Mouse (Mus musculus): ENCODE results near the gene Cenpa. TPM values are rescaled to one million over a fixed set of nuclear protein-coding genes. Genes with fewer than 3 reads are reported as not detected.
"Not testable (repeated sequence)": the region's sequence is repeated elsewhere in the genome, so short reads cannot be mapped to it uniquely, and the experiment has no call there.

Cenpa gene
- polyA plus RNA-seq, 1 experiment from 2014 or later = 372 TPM

DNA sequence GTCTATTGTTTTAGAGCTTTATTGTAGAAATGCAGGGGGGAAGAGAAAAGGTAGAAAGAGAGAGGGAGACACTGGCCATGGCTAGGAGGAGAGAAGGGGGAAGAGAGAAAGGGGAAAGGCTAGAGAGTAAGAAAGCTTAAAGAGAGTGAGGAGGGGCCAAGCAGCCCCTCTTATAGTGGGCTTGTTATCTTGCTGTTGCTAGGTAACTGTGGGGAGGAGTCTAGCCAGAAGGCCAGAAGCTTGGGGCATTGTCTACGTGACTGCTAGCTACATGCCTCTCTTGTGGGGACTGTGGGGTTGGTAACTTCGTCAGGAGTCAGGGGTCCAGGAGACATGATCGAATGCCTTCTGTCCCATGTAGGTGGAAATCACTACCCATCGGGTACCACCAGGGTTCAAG lies 34.8 kb downstream of the Cenpa start:
- not testable (repeated sequence) for H3K36me3 ChIP-seq; DNase-seq (ENCODE audit: low spot score); H3K27me3 ChIP-seq (ENCODE audit: insufficient read depth, poor library complexity, severe bottlenecking); H3K9me3 ChIP-seq; H3K4me3 ChIP-seq
- Histone ChIP-seq H3K27ac (peak overlapping the region; percentile 81), H3K4me1 (peaks cover 15% of the 10 kb centered on the region)
- WGBS = 32% methylated on average over 4 of the region's 4 CpGs

DNA sequence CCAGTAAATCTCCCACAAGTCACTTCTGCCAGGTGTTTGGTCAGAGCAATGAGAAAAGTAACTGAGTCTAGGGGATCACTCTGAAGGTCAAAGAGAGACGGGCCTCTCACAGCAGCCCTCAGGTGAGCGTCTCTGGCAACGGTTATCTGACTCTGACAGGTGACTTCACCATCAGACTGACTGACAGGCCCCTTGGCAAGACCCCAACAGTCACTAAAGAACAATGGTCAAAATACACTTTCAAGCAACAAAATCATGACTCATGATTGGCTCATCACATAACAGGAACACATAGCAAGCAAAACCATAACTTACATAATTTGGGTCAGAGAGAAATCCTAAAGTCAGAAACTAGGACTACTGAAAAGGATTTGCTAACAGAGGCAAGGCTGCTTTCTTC lies 35.3 kb downstream of the Cenpa start:
- Histone ChIP-seq H3K27me3 (ENCODE audit: insufficient read depth, poor library complexity, severe bottlenecking) (0 out of 2 replicates have a peak, but pooled peaks cover under 1% of the 10 kb centered on the region), H3K27ac (peak overlapping the region; percentile 81), H3K4me3 (no peak overlapping the region), H3K4me1 (peaks cover 15% of the 10 kb centered on the region), H3K9me3 (no peaks in the 10 kb centered on the region), H3K36me3 (no peaks in the 10 kb centered on the region)
- DNase-seq (ENCODE audit: low spot score) = no peak
- WGBS = 82% methylated on average over 3 of the region's 3 CpGs

DNA sequence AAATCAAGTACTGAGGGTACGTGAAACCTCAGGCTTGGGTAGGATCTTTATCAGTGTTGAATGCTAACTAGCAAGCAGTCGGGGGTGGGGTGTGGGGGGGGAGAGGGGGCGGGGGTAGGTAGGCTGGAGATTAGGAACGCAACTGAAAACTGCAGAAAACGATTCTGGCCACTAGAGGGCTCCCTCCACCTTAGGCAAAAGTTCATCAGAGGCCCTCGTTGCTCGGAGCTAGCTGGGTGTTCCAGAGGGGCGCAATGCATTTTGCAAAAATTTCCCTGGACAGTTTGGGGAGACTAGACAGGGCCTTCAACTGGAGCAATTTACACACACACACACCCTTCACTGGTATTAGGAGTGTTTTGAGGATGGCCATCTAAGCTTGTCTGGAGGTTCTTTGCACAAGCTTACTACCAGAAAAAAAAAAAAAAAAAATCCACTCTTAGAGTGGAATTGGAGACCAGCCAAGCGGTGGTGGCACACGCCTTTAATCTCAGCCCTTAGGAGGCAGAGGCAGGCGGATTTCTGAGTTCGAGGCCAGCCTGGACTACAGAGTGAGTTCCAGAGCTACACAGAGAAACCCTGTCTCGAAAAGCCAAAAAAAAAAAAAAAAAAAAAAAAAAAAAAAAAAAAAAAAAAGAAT lies 43.3 kb downstream of the Cenpa start:
- WGBS = 10% methylated on average over 13 of the region's 13 CpGs
- peak; percentile 86 for DNase-seq (ENCODE audit: low spot score)
- H3K36me3 ChIP-seq = no peaks in the 10 kb centered on the region

GRCm38 (mm10) chr5:30710486-30710885 lies 43.9 kb downstream of the Cenpa start:
- H3K27ac ChIP-seq = no peak overlapping the region
- H3K4me3 ChIP-seq = no peak overlapping the region; the same call in 1 of the 2 replicates
- DNase-seq (ENCODE audit: low spot score) = no peak
- 26% methylated on average over 8 of the region's 8 CpGs for WGBS
- H3K27me3 ChIP-seq (ENCODE audit: insufficient read depth, poor library complexity, severe bottlenecking) = peaks cover 65% of the 10 kb centered on the region
- peaks cover 28% of the 10 kb centered on the region for H3K4me1 ChIP-seq
- H3K36me3 ChIP-seq = no peaks in the 10 kb centered on the region
- no peaks in the 10 kb centered on the region for H3K9me3 ChIP-seq

More for the DNA sequence above, 43.3 kb downstream of the Cenpa start:
- Histone ChIP-seq H3K9me3 (no peaks in the 10 kb centered on the region), H3K4me1 (peaks cover 28% of the 10 kb centered on the region), H3K4me3 (no peak overlapping the region), H3K27me3 (ENCODE audit: insufficient read depth, poor library complexity, severe bottlenecking) (peaks cover 60% of the 10 kb centered on the region), H3K27ac (no peak overlapping the region)

DNA sequence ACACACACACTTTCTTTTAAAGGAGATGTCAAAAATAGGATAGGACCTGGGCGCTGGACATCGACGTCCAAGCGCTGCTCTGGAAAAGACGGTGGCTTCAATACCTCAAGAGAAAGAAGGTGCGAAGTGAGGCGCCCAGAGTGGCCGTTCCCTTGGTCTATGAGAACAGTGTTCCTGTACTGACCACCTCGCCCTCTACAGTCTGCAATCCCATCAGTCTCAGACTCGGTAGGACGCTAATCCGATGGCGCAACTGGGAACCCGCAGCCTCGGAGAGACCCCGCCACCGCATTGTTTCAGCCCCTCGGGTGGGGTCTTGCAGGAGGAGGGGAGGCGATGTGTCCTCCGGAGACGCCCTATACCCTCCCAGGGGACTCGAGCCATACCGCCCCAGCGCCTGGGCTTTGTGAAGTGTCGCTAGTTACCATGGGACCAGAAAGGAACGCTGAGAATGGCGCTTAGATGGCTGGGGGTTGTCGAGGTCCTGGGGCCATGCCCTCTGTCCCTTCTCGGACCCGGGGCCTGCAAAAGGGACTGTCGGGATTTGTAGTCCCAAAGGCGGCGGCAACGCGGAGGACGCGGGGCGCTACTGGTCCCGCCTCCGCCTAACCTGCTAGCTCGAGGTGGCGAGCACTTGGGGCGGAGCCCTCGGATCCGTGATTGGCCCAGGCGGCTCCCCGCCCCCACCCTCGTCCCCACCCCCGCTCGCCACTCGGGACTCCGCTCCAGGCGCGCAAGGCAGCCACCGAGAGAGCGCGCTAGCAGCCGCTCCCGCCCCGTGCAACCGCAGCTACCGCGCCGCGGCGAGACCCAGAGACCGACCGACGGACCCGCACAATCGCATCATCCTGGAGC lies 44.8 kb downstream of the Cenpa start, which contains the start of gene Dpysl5:
Gene Dpysl5, plus strand, starts transcription at position 418 of the 855 bp plus-strand sequence.
- H3K36me3 ChIP-seq = no peaks in the 10 kb centered on the region
- H3K27me3 ChIP-seq (ENCODE audit: insufficient read depth, poor library complexity, severe bottlenecking) = peaks cover 65% of the 10 kb centered on the region
- no peaks in the 10 kb centered on the region for H3K9me3 ChIP-seq
- DNase-seq (ENCODE audit: low spot score) = peak; percentile 92
- WGBS = under 1% methylated on average over 71 of the region's 71 CpGs
- H3K27ac ChIP-seq = peak within 1 kb of the TSS; percentile 83
- H3K4me3 ChIP-seq = peak within 1 kb of the TSS; percentile 70
- H3K4me1 ChIP-seq = peaks cover 28% of the 10 kb centered on the region

GRCm38 (mm10) chr5:30712002-30712390 lies 45.4 kb downstream of the Cenpa start:
- H3K9me3 ChIP-seq = no peaks in the 10 kb centered on the region
- no peak for DNase-seq (ENCODE audit: low spot score)
- no peaks in the 10 kb centered on the region for H3K36me3 ChIP-seq
- peak overlapping the region; percentile 70 for H3K4me3 ChIP-seq
- WGBS = under 1% methylated on average over 14 of the region's 14 CpGs
- peak overlapping the region; percentile 83 for H3K27ac ChIP-seq
- peaks cover 63% of the 10 kb centered on the region for H3K27me3 ChIP-seq (ENCODE audit: insufficient read depth, poor library complexity, severe bottlenecking)
- peaks cover 28% of the 10 kb centered on the region for H3K4me1 ChIP-seq

GRCm38 (mm10) chr5:30712441-30713298 lies 46.1 kb downstream of the Cenpa start:
- under 1% methylated on average over 43 of the region's 43 CpGs for WGBS
- Histone ChIP-seq H3K9me3 (no peaks in the 10 kb centered on the region), H3K4me1 (peaks cover 28% of the 10 kb centered on the region), H3K4me3 (peak overlapping the region; percentile 70), H3K27me3 (ENCODE audit: insufficient read depth, poor library complexity, severe bottlenecking) (peaks cover 62% of the 10 kb centered on the region), H3K36me3 (no peaks in the 10 kb centered on the region), H3K27ac (peak overlapping the region; percentile 83)
- DNase-seq (ENCODE audit: low spot score) = no peak

DNA sequence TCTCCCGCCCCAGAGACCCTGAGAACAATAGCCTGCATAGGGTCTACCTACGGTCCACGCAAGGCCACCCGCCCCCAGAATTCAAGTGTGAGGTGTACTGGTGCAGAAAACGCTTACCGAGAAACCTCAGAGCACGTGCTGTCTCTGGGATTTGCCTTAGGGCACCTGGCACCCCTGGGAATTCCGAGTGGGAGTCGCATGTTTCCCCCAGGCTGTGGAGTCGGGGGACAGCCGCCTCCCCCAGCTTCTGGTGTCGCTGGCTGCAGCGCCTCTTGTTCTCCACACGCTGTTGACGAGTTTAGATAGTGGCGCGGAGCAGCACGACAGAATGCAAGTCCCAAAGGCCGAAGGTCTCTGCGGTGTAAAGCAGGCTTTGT lies 46.7 kb downstream of the Cenpa start:
- Histone ChIP-seq H3K27me3 (ENCODE audit: insufficient read depth, poor library complexity, severe bottlenecking) (peaks cover 61% of the 10 kb centered on the region), H3K27ac (peak overlapping the region; percentile 83), H3K9me3 (no peaks in the 10 kb centered on the region), H3K4me3 (peak overlapping the region; percentile 70), H3K36me3 (no peaks in the 10 kb centered on the region), H3K4me1 (peaks cover 28% of the 10 kb centered on the region)
- no peak for DNase-seq (ENCODE audit: low spot score)
- under 1% methylated on average over 20 of the region's 20 CpGs for WGBS

GRCm38 (mm10) chr5:30713691-30714090 lies 47.1 kb downstream of the Cenpa start:
- Histone ChIP-seq H3K36me3 (no peaks in the 10 kb centered on the region), H3K4me1 (peaks cover 28% of the 10 kb centered on the region), H3K27ac (peak overlapping the region; percentile 83), H3K4me3 (peak overlapping the region; percentile 70), H3K9me3 (no peaks in the 10 kb centered on the region), H3K27me3 (ENCODE audit: insufficient read depth, poor library complexity, severe bottlenecking) (peaks cover 56% of the 10 kb centered on the region)
- DNase-seq (ENCODE audit: low spot score) = no peak
- 24% methylated on average over 11 of the region's 11 CpGs for WGBS

DNA sequence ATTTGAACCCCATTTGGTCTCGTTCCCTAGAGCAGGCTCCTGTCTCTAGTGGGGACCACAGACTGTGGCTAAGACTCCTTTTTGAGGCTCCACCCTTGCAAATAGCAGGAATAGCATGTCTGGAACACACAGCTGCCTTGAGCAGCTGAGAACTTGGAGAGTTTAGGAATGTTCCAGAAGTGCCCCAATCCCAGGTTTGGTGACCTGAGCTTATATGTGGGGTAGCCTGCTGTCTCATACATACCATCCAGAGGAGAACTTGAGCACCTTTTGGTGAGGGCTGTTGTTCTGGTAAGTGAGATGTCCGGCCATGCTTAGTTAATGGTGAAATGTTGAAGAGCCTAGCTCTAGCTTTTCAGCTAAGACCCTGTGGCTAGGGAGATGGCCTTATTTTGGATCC lies 49.7 kb downstream of the Cenpa start:
- no peak for DNase-seq (ENCODE audit: low spot score)
- 91% methylated on average over 2 of the region's 2 CpGs for WGBS
- no peak overlapping the region for H3K27ac ChIP-seq
- peaks cover 40% of the 10 kb centered on the region for H3K27me3 ChIP-seq (ENCODE audit: insufficient read depth, poor library complexity, severe bottlenecking)
- no peak overlapping the region for H3K4me3 ChIP-seq
- H3K36me3 ChIP-seq = no peaks in the 10 kb centered on the region
- H3K4me1 ChIP-seq = peaks cover 23% of the 10 kb centered on the region
- no peaks in the 10 kb centered on the region for H3K9me3 ChIP-seq

GRCm38 (mm10) chr5:30717506-30717905 lies 50.9 kb downstream of the Cenpa start:
- H3K36me3 ChIP-seq = no peaks in the 10 kb centered on the region
- WGBS = 78% methylated on average over 4 of the region's 4 CpGs
- peaks cover 11% of the 10 kb centered on the region for H3K4me1 ChIP-seq

DNA sequence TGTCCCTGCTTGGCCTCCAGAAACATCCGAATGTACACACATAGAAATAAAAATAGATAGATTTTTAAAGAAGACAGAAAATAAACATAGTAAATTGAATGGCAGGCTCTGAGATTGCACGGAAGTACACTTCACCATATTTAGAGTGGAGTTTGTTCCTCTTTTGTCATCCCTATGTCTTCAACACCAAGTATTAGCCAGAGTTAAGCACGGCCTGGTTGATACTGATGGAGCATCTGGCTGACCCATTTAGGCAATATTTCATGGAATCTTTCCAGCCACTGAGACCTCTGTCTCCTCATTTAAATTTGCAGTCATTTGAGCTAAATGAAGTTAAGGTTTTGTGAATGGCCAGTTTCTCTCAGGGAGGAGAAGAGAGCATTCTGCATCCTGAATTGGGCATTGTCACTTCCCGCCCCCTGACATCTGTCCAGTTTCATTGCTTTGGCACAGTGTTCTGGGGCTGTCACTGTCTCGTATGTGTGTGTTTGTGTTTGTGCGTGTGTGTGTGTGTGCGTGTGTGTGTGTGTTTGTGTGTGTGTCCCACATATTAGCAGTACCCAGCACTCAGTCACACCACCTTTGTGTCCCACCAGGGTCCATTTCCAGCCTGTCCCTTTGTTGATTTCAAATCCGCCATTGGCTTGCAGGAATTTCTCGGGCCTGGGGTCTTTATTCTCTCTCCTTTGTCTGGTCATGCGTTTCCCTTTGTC lies 51.6 kb downstream of the Cenpa start:
- whole genome bisulfite sequencing = 81% methylated on average over 10 of the region's 10 CpGs
- no peak overlapping the region for H3K27ac ChIP-seq

More at GRCm38 (mm10) chr5:30717506-30717905, 50.9 kb downstream of the Cenpa start:
- DNase-seq (ENCODE audit: low spot score) = no peak
- peaks cover 28% of the 10 kb centered on the region for H3K27me3 ChIP-seq (ENCODE audit: insufficient read depth, poor library complexity, severe bottlenecking)
- H3K27ac ChIP-seq = no peak overlapping the region
- H3K4me3 ChIP-seq = no peak overlapping the region
- no peaks in the 10 kb centered on the region for H3K9me3 ChIP-seq

More for the DNA sequence above, 51.6 kb downstream of the Cenpa start:
- DNase-seq (ENCODE audit: low spot score) = no peak
- H3K27me3 ChIP-seq (ENCODE audit: insufficient read depth, poor library complexity, severe bottlenecking) = peaks cover 22% of the 10 kb centered on the region
- no peaks in the 10 kb centered on the region for H3K36me3 ChIP-seq
- H3K9me3 ChIP-seq = no peaks in the 10 kb centered on the region
- H3K4me3 ChIP-seq = no peak overlapping the region
- peaks cover 5% of the 10 kb centered on the region for H3K4me1 ChIP-seq
